Mouse (Mus musculus): ENCODE results near the gene Gtf2f2.
"Not testable (repeated sequence)": the region's sequence is repeated elsewhere in the genome, so short reads cannot be mapped to it uniquely, and the experiment has no call there.

Gtf2f2 gene

DNA sequence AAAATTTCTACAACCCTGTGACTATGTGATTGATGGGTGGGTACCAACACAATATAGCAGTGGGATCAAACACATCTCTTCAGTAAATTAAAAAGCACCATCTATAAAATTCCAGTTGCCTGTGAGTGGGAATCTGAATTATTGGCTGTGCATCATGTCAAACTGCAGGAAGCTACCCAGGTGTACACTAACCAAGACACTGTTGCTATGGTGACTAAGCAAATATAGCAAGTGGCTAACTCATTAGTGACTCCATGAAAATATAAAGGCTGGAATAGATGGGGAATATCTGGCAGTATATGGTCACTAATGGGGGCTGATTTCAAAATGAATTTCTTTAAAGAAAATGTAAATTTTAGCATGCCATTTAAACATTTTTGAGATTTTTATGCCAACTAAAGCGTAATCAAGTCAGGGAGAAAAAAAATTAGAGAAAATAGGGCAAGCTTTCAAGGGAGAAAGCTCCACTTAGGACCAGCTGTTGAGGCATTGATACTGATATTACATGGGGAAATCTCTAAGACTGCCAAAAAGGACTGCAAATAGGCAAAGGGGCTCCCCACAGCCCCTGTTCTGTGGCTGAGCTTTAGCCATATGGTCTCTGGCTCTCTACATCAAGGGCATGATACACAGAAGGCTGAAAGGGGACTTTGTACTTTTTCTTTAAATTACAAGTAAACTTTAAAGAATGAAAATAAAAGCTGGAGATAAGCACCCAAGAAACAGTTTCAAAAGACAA lies 87.2 kb downstream of the Gtf2f2 start:
- DNase-seq (ENCODE audit: low read depth in 1 of 2, low spot score in 2 of 2): no peak

DNA sequence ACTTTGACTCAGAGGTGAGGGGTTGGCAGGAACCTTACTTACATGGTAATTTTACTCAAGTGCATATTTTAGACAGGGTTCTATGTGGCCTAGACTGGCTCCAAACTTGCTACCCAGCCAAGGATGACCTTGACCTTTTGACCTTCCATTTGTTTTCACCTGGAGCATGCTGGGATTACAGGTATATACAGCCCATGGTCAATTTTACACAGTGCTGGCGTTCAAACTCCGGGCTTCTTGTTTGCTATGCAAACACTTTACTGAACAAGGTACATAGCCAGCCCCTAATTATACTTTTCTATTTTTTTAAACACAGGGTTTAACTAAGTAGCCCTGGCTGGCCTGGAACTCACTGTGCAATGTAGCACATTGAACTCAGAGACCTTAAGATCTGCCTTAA lies 98.0 kb downstream of the Gtf2f2 start:
- DNase-seq (ENCODE audit: low read depth in 1 of 2, low spot score in 2 of 2): no peak

DNA sequence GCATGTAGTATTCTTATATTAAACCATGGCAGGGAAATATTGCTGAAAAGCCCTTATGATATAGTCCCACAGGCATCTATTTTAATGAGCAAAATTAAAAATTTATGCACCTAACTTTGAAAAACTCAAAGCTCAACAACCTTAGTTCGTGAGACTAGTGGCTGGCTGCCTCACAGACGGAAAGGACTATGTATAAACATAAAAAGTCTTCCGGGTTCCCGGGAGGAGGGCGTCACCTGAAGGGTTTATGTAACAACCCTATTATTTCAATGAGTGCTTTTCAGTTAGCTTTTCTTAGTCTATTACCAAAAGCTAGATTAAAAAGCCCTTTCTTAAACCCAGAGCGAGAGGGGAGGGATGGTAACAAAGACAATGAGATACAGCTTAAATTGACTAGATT lies 98.7 kb downstream of the Gtf2f2 start:
- DNase-seq (ENCODE audit: low read depth in 1 of 2, low spot score in 2 of 2): no peak

DNA sequence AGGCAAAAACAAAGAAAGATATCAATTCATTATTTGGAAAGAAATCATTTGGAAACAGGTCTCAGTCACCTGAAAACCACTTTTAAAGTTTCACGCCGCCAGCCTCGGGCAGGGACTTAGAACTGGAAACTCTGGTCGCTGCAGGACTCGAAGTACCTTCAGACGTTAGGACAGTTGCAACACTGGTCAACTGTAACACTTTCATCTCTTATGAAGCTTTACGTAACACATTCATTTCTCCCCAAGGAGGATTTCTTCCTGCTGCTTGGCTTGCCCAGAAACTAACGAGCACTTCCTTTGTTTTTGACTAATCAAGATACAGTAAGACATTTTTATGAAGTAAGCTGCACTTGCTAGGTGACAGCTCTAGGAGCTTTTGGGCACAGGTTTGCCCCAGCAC lies 103.7 kb downstream of the Gtf2f2 start:
- no peak for DNase-seq (ENCODE audit: low read depth in 1 of 2, low spot score in 2 of 2)

DNA sequence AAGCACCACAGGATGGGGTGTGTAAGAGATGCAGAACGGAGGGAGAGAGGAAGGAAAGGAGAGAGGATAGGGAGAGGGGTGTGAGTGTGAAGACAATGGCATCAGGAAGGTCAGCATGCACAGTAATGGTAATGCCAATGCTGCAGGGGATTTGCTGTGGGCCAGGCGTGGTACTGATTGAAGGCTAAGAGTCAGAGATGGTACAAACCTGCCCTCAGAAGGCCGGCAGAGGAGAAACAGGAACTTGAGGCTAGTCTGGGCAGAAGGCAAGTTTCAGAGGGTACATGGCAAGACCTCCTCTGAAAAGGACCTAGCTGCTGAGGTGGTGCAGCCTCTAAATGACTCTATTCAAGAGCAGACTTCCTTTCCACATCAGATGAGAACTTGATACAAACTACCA lies 105.7 kb downstream of the Gtf2f2 start:
- no peak for DNase-seq (ENCODE audit: low read depth in 1 of 2, low spot score in 2 of 2)

DNA sequence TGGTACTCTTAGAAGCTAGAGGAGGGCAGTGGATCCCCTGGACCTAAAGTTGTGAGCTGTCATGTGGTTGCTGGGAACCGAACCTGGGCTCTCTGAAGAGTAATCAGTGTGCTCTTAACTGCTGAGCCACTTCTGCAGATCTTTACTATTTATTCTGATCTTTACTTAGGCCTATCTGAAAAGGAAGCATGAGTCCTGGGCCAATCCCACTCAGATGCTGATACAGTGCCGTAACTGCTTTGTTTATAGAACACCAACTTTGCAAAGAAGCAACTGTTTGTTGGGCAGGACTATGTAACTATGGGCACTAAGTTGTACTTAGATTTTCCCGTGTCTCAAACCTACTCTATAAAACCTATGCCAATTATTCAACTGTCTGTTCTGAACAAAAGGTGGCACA lies 107.5 kb downstream of the Gtf2f2 start:
- no peak for DNase-seq (ENCODE audit: low read depth in 1 of 2, low spot score in 2 of 2)

DNA sequence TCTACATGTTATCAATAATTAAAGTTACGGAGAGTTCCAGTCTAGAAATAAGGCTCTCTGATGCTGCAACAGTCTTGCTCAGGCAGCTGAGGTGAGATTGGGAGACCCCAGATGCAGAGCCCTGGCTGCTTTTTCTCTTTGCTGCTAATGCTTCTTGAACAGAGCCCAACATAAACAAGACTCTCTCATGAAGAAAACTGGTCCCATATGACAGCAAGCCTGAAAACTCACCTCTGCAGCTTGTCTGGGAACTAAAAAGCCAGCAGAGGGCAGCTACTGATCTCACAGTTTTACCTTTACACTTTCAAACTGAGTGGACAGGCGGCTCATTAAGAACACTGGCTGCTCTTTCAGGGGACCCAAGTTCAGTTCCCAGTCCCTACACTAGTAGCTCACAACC lies 108.7 kb downstream of the Gtf2f2 start:
- DNase-seq (ENCODE audit: low read depth in 1 of 2, low spot score in 2 of 2): no peak

DNA sequence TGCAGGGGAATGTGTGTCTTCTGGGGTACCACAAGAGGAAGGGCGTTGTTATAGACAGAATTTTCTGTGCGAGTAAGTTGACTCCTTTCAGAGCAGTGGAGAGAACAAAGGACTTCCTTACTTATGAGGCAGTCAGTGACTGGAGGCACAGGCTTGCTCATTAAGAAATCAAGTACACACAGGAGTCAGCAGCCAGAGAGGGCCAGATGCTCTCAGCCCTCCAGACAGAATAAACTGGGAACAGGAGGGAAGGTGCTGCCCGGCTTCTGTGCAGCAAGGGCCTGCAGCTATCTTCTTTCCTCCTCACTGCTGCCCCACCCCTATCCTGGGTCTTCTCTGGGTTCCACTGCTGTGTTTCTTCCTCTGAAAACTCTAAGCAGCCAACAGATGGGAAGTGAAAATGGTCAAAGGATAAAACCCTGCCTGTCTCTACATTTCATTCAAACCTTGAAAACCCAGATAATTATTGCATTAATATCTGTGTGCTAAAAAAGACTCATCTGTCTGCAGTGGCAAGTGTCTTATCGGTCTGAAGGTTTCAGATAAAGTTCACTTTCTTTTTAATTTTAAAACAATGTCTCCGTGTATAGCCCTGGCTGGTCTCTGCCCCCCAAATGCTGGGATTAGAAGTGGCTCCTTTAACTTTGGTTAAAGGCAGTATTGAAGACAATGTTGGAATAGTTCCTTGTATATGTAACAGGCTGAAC lies 109.7 kb downstream of the Gtf2f2 start:
- no peak for DNase-seq (ENCODE audit: low read depth in 1 of 2, low spot score in 2 of 2)

DNA sequence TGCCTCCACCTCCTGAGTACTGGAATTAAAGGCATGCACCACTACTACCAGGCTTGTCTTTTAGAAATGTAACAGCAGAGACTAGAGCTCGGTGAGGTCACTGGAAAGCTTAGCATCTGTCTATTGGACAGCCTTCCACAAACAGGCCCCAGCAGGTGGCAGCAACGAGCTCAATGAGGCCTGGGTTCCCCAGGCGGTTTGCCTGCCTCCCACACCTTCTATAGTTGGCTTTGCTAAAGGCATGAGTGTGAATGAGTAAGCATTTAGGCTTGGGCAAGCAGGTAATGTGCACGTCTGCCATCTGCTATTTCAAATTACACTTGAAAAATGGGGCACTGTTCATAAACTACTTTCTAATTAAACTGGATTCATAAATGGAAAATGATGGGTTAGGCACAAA lies 111.1 kb downstream of the Gtf2f2 start:
- DNase-seq (ENCODE audit: low read depth in 1 of 2, low spot score in 2 of 2): peak in 1 of 2 experiments; percentile 46

DNA sequence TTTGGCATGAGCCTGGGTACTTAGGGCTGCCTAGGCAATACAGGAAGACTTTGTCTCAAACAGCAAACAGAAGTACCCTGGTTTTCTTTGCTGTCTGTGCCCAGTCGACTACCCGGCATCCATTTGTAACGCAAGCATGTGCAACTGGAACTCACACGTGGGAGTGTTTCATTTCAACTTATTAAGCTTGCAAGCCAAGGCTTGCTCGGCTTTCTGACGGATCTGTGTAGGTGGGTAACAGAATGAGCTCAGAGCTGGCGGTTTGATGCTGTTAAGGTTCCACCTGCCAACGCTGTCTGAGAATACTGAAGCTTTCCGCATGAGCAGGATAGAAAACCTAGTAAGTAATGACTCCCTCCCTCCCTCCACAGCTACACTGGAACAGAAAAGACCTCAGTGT lies 118.5 kb downstream of the Gtf2f2 start:
- DNase-seq (ENCODE audit: low read depth in 1 of 2, low spot score in 2 of 2): no peak

DNA sequence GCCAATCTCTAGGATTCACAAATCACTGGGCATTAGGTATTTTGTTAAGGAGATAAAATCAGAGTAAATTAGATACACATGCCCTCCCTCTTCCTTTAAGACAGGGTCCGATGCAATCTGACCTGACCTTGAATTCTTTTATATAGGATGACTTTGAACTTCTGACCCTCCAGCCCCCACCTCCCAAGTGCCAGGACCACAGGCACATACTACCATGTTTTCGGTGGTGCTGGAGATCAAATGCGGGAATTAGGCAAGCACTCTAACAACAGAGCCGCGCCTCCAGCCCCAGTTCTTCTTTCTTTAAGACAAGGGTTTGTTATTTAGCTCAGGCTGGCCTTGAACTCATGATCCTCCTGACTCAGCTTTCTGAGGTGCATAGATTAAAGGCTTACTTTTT lies 126.8 kb downstream of the Gtf2f2 start:
- DNase-seq (ENCODE audit: low read depth in 1 of 2, low spot score in 2 of 2): no peak

DNA sequence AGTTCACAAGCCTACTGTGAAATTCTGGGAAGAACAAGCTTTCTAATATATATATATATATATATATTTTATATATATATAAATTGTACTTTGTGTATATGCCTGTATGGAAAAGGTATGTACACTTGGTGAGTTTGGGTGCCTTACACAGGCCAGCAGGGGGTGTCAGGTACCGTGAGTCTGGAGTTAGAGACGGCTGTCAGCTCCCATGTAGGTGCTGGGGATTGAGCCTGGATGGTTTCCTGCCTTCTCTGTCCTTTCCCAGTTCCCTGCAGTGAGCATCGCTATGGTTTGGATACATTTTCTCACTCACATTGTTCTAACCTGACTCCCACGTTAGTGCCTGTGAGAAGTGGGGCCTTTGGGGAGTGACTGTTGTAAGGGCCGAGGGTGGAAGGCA lies 127.3 kb downstream of the Gtf2f2 start:
- no peak for DNase-seq (ENCODE audit: low read depth in 1 of 2, low spot score in 2 of 2)

DNA sequence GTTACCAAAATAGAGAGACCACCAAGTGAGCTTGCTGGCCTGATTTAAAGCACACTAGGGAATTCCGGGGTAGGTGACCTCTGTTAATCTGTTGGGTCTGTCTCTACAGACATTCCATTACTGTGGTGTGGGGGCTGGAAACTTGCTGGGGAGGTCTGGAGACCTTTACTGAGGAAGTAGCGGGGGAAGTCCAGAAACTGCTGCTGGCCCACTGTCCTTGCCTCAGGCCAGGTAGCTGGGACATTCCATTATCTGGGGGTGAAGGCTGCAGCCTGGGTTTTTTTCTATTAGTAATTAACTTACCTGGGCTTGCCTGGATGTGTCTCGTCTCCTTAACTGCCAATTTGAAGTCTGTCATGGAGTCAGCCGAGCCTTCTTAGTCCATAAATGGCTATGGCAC lies 128.8 kb downstream of the Gtf2f2 start:
- DNase-seq (ENCODE audit: low read depth in 1 of 2, low spot score in 2 of 2): no peak

DNA sequence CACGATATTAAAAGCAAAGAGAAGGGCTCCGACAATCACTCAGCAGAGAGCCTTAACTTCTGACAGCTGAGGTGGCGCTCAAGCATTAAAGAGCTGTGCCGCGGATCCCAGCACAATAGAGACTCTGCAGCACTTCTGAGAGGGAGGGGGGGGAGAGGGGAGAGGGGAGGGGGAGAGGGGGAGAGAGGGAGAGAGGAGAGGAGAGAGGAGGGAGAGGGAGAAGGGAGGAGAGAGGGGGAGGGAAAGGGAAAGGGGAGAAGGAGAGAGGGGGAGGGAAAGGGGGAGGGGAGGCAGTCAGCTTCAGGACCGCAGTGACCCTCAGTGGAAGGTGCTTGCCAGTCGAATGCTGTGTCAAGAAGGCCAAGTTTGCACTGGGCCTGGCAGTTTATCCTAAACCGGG lies 131.7 kb downstream of the Gtf2f2 start:
- DNase-seq (ENCODE audit: low read depth in 1 of 2, low spot score in 2 of 2): no peak

DNA sequence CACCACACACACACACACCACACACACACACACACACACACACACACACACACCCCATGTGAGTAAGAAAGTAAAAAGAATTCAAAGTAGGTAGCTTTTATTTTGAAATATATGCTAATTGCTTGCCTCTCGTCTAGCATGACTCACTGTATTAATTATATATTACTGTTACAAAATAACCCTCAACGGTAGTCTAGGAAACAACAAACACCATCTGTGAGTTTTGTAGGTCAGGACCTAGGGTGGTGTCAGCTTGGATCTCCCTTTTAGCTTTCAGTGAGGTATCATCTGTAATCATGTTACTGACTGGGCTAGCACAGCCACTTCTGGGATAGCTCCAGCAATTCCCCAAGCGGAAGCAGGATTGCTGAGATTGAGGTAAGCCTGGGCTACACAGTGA lies 133.4 kb downstream of the Gtf2f2 start:
- no peak for DNase-seq (ENCODE audit: low read depth in 1 of 2, low spot score in 2 of 2)

DNA sequence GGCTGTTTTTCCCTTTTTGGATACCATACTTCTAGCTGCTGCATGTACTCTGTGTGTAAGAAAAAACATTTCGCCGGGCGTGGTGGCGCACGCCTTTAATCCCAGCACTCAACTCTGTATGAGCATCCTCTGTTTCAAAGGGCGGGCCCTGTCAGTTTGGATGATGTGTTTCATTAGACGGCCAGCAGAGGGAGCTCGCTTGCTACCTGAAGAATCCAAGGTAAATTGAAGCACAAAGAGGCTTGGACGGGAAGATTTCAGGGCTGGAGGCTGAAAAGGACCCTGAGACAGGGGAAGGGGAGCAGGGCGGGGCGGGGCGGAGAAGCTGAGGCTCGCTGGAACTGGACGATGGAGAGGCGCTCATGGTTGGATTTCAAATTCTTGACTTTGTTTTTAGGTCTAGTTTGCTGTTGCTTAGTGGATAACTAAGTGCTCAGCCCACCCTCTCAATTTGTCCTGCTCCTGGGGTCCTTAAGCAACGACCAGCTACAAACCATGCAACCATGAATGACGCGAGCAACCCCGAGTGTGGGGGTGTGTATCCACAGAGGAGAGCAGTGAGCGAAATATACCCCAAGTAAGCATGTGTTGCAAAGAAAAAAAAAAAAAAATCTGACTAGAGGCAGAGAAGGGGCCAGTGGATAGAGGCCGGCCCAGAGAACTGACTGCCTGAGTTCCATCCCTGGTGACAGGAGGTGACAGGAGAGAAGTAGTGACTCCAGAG lies 134.2 kb downstream of the Gtf2f2 start:
- DNase-seq (ENCODE audit: low read depth in 1 of 2, low spot score in 2 of 2): peak in 1 of 2 experiments; percentile 49

DNA sequence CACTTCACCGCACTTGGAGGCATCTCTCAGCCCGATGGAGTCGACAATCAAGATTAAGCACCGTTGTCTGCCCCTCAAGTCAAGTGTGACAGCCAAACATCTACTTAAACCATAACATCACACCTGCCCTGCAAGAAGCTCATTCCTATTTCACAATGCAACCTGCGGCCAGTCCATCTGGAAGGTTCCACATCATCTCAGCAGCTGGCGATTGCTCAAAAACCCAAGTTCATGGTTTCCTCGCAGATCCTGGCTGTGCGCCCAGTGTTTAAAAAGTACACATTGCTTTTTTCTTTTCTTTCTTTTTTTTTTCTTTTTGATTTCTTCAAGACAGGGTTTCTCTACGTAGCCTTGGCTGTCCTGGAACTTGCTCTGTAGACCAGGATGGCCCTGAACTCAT lies 137.1 kb downstream of the Gtf2f2 start:
- no peak for DNase-seq (ENCODE audit: low read depth in 1 of 2, low spot score in 2 of 2)

DNA sequence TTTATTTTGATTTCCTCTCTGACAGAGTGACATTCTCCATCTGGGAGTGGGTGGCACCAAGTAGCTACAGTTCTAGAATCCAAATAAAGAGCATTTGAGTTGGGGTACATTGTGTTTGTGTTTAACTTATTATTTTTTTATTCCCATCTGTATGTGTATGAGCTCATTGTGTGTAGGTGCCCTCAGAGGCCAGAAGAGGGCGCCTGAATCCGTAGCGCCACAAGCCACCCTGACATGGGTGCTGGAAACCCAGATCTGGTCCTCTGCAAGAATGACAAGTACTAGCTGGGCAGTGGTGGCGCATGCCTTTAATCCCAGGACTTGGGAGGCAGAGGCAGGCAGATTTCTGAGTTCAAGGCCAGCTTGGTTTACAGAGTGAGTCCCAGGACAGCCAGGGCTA lies 138.9 kb downstream of the Gtf2f2 start:
- no peak for DNase-seq (ENCODE audit: low read depth in 1 of 2, low spot score in 2 of 2)

DNA sequence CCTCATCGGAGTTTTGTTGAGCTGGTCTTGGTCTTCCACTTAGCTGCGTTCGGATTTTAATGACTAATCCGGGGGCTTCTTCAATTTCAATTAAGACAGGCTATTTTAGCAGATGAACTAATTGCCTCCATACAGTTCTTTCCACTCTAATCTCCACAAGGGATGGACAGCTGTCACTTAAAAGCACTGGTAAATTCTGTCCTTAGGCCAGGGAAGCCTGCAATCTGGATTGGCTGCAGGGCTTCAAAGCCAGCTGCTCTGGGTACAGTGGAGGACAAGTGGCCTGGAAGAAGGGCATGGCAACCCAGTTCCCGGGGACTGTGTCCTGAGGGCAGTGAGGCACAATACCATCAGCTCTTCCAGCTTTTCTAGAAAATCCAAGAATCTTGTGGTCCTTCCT lies 139.6 kb downstream of the Gtf2f2 start:
- DNase-seq (ENCODE audit: low read depth in 1 of 2, low spot score in 2 of 2): no peak

DNA sequence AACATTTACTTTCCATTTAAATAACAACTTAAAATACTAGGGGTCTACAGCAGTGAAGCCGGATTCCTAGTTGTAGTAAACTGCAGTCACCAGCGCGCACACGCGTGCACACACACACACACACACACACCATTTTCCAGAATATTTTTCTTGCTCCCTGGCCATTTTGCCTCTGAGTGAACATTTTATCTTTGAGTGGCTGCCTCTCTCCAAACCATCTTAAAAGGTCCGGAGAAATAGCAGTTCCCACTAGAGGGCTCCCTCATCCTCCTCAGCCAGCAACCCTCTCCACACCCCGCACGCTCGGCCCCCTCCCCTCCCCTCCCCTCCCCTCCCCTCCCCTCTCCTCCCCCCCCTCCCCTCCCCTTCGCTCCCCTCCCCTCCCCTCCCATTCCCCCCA lies 140.0 kb downstream of the Gtf2f2 start:
- DNase-seq (ENCODE audit: low read depth in 1 of 2, low spot score in 2 of 2): no peak

DNA sequence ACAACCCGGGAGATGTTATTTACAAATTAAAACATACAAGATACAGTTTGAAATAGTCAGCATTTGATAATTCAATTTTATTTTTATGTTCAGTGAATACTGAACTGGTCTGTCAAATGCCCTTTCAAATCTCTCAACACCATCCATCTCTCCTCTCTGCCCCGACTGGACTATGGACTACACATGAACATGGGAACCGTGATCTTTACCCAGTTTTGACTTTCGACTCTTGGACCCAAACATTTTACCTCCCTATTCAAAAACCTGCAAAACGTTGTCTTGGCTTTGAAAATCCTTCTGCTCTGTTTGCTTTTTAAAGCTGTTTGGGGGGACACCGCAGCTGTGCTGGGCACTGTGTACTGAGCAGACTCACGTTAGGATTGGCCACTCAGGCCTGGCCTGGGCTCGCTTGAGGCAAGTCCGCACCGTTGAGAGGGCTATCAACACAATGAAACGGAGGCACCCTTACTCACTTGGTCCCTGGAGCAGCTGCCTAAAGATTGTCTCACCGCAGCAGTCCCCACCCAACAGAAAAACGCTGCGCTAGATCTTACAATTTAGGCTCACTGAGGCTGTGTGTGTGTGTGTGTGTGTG lies 140.8 kb downstream of the Gtf2f2 start:
- DNase-seq (ENCODE audit: low read depth in 1 of 2, low spot score in 2 of 2): no peak

DNA sequence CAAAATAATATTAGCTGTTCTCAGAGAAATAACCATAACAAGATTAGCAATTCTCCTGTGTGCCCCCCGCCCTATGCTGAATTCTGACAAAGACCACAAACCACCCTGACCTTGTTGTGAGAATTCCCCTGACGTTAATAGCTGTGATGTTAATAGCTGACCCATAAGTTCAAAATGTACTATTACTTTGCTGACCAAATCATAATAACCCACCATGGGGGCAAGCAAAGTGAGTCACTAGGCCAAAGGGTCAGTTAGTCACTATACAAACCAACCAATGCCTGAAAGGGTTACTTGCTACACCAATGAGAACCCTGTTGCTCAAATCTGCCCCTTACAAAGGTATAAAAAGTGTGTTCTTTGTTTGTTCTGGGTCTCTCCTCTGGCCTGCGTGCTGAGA lies 142.6 kb downstream of the Gtf2f2 start:
- not testable (repeated sequence) for DNase-seq (ENCODE audit: low read depth in 1 of 2, low spot score in 2 of 2)
